Mouse (Mus musculus) c-Kit-positive CD71-positive TER-119-negative erythroid progenitor cells, embryonic 14.5 days (primary cell): ENCODE measurements around the gene Olfr805.

ENCODE experiments used
- DNase-seq: peaks from one replicate; pipeline ENCODE4 v3.0.0-alpha.2; 2013; ENCODE audit warnings: low read depth

Gene Olfr805

DNA sequence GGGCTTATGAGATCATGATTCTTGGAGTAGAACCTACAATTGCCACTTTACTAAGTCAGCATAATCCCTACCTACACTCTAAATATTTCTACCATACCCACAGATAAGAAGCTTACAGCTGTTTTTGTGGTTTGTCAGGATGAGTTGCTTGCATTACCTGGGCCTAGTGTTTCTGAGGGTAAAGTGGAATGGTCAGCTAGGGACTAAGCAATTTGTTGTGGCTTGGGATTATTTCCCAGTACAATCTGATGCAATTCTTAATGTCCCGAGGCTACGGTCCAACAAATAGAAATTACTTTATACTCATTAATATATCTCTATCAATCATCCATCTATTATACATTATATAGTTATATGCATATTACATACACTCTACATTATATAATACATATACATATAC is at the start of gene Olfr805:
Olfr805 (minus strand) TSS at position 101 of the 400 bp plus-strand sequence.
- no peak for DNase-seq

DNA sequence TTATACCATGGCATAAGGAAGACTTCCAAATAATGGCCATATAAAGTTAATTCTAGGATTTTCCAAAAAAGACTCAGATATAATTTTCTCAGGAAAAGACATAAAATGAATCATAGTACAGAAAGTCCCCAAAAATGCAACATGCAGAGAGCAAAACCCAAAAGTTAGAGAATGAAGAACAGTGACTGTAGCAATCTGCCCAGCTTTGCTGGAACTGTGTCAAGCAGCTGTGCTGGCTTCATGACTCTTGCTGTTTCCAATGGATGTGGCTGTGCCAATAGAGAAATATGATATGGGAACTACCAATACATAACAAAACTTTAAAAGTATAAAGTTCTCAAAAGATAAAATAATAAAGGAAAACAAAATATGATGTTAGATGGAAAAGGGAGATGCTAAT is 48.9 kb upstream of the Olfr805 start:
- DNase-seq = no peak

DNA sequence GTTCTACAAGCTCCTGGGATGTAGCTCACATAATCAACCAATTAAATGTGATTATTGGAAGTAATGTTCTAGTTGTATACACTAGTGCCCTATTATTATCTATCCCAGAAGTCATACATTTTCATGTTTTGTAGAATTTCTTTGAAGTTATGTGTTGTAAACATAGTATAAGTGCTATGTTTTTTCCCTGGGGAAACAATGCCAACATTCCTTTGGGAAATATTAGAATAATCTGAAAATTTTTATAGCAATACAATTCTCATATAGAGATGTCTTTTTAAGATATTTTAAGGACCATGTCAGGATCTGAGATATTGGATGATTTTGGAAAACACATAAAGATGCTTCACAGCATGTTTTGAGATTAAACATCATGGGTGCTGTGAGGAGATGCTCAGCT is 45.2 kb upstream of the Olfr805 start, which contains the start of gene Olfr809:
Olfr809 (plus strand) TSS at position 301 of the 400 bp plus-strand sequence.
- no peak for DNase-seq

DNA sequence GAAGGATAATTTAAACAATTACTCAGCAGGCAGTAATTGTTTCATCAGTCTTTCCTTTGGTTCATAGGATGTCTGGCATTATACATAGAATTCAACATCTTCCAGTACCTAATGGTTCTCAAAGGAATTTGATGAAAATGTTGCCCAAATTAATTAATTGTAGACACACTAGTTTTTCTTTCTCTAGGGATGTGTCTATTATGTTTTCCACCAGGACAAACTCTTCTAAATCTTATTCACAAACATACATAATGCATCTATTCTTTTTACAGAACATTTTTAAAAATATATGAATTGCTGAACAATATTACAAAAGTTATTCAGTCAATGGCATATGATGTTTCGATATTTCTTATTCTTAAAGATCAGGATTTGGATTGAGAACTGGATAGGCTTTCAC is 36.0 kb upstream of the Olfr805 start, which contains the start of gene Olfr808:
Olfr808 (plus strand) TSS at position 301 of the 400 bp plus-strand sequence.
- DNase-seq = no peak

DNA sequence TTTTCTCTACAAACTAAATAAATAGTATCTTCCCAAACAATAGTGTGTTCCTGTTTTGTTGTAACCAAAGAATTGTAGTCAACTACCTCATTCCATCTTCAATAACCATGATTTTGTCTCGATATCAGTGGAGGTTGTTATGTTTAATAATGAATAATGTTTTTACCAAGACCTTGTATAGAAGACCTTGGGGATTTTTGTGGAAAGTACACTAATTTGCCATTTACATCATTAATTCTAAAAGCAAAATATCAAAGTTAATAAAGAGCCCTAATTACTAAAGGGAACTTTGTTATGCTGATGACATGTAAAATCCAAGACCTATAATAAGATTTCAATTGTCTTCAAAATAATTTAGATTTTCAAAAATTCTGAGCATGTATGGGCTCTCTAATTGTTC is 28.5 kb upstream of the Olfr805 start, which contains the start of gene Olfr807:
Olfr807 (minus strand) TSS at position 101 of the 400 bp plus-strand sequence.
- DNase-seq = no peak

DNA sequence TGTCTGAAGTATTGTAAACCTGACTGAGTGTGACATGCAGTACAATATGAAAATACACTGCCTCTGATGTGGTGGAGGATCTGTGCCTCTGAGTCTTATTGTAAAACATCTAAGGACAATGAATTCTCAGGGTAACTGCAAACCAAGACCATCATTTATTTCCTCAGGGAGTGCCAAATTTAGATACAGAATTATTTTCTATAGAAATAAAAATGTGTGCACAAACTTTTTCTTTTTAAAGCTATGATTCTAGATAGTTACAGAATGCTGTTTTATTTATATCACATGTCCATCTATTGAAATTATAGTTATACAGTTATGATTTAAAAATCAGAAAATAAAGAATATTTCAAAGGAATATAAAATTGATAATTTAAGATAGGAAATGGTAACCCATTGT is 12.6 kb upstream of the Olfr805 start, which contains the start of gene Olfr806:
Olfr806 (minus strand) TSS at position 101 of the 400 bp plus-strand sequence.
- DNase-seq = no peak

DNA sequence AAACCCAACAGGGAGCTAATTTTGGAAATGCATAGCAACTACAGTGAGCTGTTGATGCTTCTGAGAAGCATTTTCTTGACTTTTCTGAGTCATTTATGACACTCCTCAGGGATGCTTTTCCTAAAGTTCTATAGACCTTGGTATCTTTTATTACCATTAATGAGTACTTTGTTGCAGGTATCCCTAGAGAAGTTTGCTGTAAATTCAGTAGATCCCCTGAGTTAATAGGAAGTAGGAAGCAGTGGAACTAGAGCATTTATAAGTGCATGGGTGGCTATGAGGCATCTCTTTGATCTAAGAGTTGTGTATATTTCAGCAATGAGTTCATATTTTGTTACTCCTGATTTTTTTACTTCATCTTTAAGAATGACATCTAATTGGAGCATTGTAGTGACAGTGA is 26.3 kb downstream of the Olfr805 start, which contains the start of gene Olfr804:
Olfr804 (plus strand) TSS at position 301 of the 400 bp plus-strand sequence.
- no peak for DNase-seq

DNA sequence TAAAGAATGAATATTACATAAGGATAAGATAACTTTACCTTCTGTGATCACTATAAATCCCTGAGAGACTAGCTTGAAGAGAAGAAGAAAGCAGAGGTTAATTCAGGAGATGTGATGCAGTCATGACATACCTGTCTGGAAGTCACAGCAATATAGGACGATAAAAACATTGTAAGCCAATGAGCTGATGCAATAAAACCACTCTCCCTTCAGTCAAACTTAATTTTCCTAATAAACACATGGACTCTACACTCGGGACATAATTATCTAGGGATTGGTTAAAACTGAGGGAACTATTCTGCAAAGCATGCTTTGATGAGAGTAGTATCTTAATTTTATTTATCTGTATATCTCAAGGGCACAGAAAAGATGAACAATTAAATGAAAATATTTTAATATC is 35.0 kb downstream of the Olfr805 start, which contains the start of gene Olfr803:
Olfr803 (minus strand) TSS at position 101 of the 400 bp plus-strand sequence.
- DNase-seq = no peak

DNA sequence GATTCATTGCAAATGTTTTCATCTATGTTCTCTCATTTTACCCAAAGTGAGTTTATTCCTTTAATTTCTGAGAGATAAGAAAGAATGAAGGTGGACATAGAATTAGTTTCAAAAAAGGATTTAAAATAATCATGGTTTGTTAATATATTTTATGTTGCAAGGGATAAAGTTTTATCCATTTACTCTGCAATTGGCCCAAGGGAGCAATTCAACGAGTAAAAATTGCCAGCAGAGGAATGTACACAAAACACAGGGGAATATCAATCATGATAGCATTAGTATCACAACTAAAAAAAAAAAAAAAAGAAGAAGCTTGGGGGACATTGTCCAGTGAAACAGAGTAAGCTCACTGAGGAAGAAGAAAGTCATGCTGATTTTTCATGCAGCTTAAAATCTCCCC is 41.1 kb downstream of the Olfr805 start, which contains the start of gene Olfr802:
Olfr802 (minus strand) TSS at position 101 of the 400 bp plus-strand sequence.
- no peak for DNase-seq

DNA sequence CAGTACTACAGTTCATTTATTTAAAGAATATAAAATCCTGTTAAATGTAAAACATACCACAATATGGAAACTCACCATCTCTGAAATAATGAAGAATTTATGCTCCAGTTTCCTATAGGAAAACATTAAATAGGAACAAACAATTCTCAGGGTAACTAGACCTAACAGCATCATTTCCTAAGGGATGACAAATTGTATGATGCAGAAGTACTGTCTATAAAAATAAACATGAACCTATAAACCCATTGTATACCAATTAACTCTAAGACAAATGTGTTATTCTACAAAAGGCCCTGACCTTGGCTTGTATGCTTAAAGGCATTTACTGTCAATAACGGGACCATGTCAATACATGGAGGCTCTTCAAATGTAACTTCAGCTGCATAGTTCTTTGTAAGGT is 55.4 kb downstream of the Olfr805 start, which contains the start of gene Olfr801:
Olfr801 (minus strand) TSS at position 101 of the 400 bp plus-strand sequence.
- no peak for DNase-seq
